Mouse (Mus musculus) CD4-positive naive resting alpha-beta T cell, adult 57 days (primary cell): ENCODE results near the gene Ikbkg. TPM values are rescaled to one million over a fixed set of nuclear protein-coding genes. Genes with fewer than 3 reads are reported as not detected.

ENCODE experiments used
- total RNA-seq: library from RNA; stranded (reverse); gene quantifications from one replicate; pipeline ENCODE4 v1.2.4, GENCODE M21; 2023

Gene Ikbkg
- total RNA-seq = 57.8 TPM

GRCm38 (mm10) chrX:74392535-74393443, at the start of gene Ikbkg, which contains the start of gene Fam3a:
Gene Ikbkg, plus strand, starts transcription at chrX:74393290.
Gene Fam3a, minus strand, starts transcription at chrX:74393272.

GRCm38 (mm10) chrX:74353467-74353770, 39.7 kb upstream of the Ikbkg start, which contains the start of gene Lage3:
Gene Lage3, minus strand, starts transcription at chrX:74353618.

GRCm38 (mm10) chrX:74372888-74373549, 20.1 kb upstream of the Ikbkg start, which contains the start of the genes Ubl4a and Slc10a3:
Gene Ubl4a, minus strand, starts transcription at chrX:74373218.
Gene Slc10a3, minus strand, starts transcription at chrX:74373349.

GRCm38 (mm10) chrX:74428826-74429276, 35.8 kb downstream of the Ikbkg start, which contains the start of gene G6pdx:
Gene G6pdx, minus strand, starts transcription at chrX:74429194.

GRCm38 (mm10) chrX:74481349-74481885, 88.3 kb downstream of the Ikbkg start, which contains the start of gene Gm6880:
Gene Gm6880, minus strand, starts transcription at chrX:74481399.

Other genes starting within 250 kb of the Ikbkg start
- gene Tex28, start 225.5 kb upstream of the Ikbkg start, total RNA-seq = not detected
- 4.5 TPM for gene Tktl1, start 216.0 kb upstream of the Ikbkg start, total RNA-seq
- 780 TPM for gene Flna, start 143.5 kb upstream of the Ikbkg start, total RNA-seq
- 71.4 TPM for gene Emd, start 138.6 kb upstream of the Ikbkg start, total RNA-seq
- 621 TPM for gene Rpl10, start 122.5 kb upstream of the Ikbkg start, total RNA-seq
- 70.3 TPM for gene Taz, start 111.4 kb upstream of the Ikbkg start, total RNA-seq
- 13.3 TPM for gene Dnase1l1, start 111.0 kb upstream of the Ikbkg start, total RNA-seq
- gene Atp6ap1, start 96.2 kb upstream of the Ikbkg start, total RNA-seq = 98.5 TPM
- gene Gdi1, start 88.3 kb upstream of the Ikbkg start, total RNA-seq = 250 TPM
- gene Fam50a, start 80.3 kb upstream of the Ikbkg start, total RNA-seq = 70.9 TPM
- 15.7 TPM for gene Plxna3, start 64.2 kb upstream of the Ikbkg start, total RNA-seq
- 20.2 TPM for gene Lage3, start 39.7 kb upstream of the Ikbkg start, total RNA-seq
- gene Ubl4a, start 20.1 kb upstream of the Ikbkg start, total RNA-seq = 25.3 TPM
- 15.4 TPM for gene Slc10a3, start 19.9 kb upstream of the Ikbkg start, total RNA-seq
- 17.3 TPM for gene Fam3a, start within 50 bp of the Ikbkg start, total RNA-seq
- 32.0 TPM for gene G6pdx, start 35.9 kb downstream of the Ikbkg start, total RNA-seq
- gene Gm6880, start 88.1 kb downstream of the Ikbkg start, total RNA-seq = not detected
- not detected for gene Olfr1326-ps1, start 181.6 kb downstream of the Ikbkg start, total RNA-seq
- not detected for gene Olfr1325, start 199.4 kb downstream of the Ikbkg start, total RNA-seq